Mouse (Mus musculus) MEL (cell line): ENCODE data around the gene Apela. TPM values are rescaled to one million over a fixed set of nuclear protein-coding genes. Genes with fewer than 3 reads are reported as not detected.

Source experiments
- DNase-seq: peaks from one replicate; pipeline ENCODE4 v3.0.0; 2011; ENCODE audit warnings: low read depth, low spot score
- H3K27ac ChIP-seq: 2 replicates; pipeline ENCODE4 v1.5.1; 2012; ENCODE audit warnings: low read depth, mild to moderate bottlenecking, control low read depth, low read length, moderate library complexity; ENCODE audit not compliant: control insufficient read depth
- H3K27me3 ChIP-seq, 2 experiments: fragments of 150-350 bp in 1 of 2; sonication (generic) in 1 of 2; 2 replicates each; pipeline ENCODE4 v1.6.1; 2012; ENCODE audit warnings: low read length in 2 of 2, mild to moderate bottlenecking in 2 of 2, improper control_type of control experiment in 1 of 2, moderate library complexity in 1 of 2; ENCODE audit not compliant: insufficient read depth in 2 of 2, control insufficient read depth in 1 of 2
- H3K36me3 ChIP-seq, 2 experiments: 2 replicates each; pipeline ENCODE4 v1.6.1; 2012 to 2014; ENCODE audit warnings: low read length in 2 of 2, improper control_type of control experiment in 1 of 2, inconsistent platforms in 1 of 2, mild to moderate bottlenecking in 1 of 2; ENCODE audit not compliant: insufficient read depth in 2 of 2, control insufficient read depth in 1 of 2
- H3K4me1 ChIP-seq, 2 experiments: fragments of 150-350 bp in 1 of 2; sonication (generic) in 1 of 2; 2 replicates each; pipeline ENCODE4 v1.6.1; 2012; ENCODE audit warnings: low read length in 2 of 2, improper control_type of control experiment in 1 of 2, mild to moderate bottlenecking in 1 of 2; ENCODE audit not compliant: insufficient read depth in 2 of 2, control insufficient read depth in 1 of 2
- H3K4me3 ChIP-seq, 2 experiments: fragments of 150-350 bp in 1 of 2; sonication (generic) in 1 of 2; 2 replicates each; pipeline ENCODE4 v1.5.1; 2012; ENCODE audit warnings: low read depth in 2 of 2, low read length in 2 of 2, mild to moderate bottlenecking in 2 of 2, moderate library complexity in 2 of 2, control low read depth in 1 of 2, improper control_type of control experiment in 1 of 2; ENCODE audit not compliant: control insufficient read depth in 1 of 2, insufficient read depth in 1 of 2
- H3K79me2 ChIP-seq: 2 replicates; pipeline ENCODE4 v1.6.1; 2012; ENCODE audit warnings: mild to moderate bottlenecking, low read length, moderate library complexity; ENCODE audit not compliant: control insufficient read depth, poor library complexity, insufficient read depth
- H3K9ac ChIP-seq: 2 replicates; pipeline ENCODE4 v1.6.1; 2012; ENCODE audit warnings: low read depth, mild to moderate bottlenecking, control low read depth, low read length, moderate library complexity; ENCODE audit not compliant: control insufficient read depth, poor library complexity, severe bottlenecking
- H3K9me3 ChIP-seq: fragments of 150-350 bp; sonication (generic); replicated peaks from 2 replicates; pipeline ENCODE4 v1.6.1; 2012; ENCODE audit warnings: mild to moderate bottlenecking, low read length, improper control_type of control experiment, moderate library complexity; ENCODE audit not compliant: insufficient read depth
- BHLHE40 ChIP-seq: IDR thresholded peaks from 2 replicates; pipeline ENCODE4 v1.6.1; 2012; ENCODE audit warnings: low read depth, mild to moderate bottlenecking, inconsistent platforms, low read length, improper control_type of control experiment, borderline replicate concordance
- CTCF ChIP-seq, 3 experiments: IDR thresholded peaks in 2 of 3; conservative IDR thresholded peaks in 1 of 3; 2 replicates each; pipeline ENCODE4 v1.5.1; 2011 to 2012; ENCODE audit warnings: low read length in 3 of 3, low read depth in 2 of 3, mild to moderate bottlenecking in 2 of 3, improper control_type of control experiment in 1 of 3, inconsistent platforms in 1 of 3, mixed read lengths in 1 of 3, moderate library complexity in 1 of 3; ENCODE audit not compliant: control insufficient read depth in 1 of 3, insufficient read depth in 1 of 3, poor library complexity in 1 of 3, severe bottlenecking in 1 of 3
- E2F4 ChIP-seq: IDR thresholded peaks from 2 replicates; pipeline ENCODE4 v1.6.1; 2011; ENCODE audit warnings: low read depth, low read length, improper control_type of control experiment, borderline replicate concordance
- HCFC1 ChIP-seq: IDR thresholded peaks from 2 replicates; pipeline ENCODE4 v1.6.1; 2012; ENCODE audit warnings: low read depth, mild to moderate bottlenecking, inconsistent platforms, low read length, improper control_type of control experiment, moderate library complexity
- KAT2A ChIP-seq: conservative IDR thresholded peaks from 2 replicates; pipeline ENCODE4 v1.6.1; 2012; ENCODE audit warnings: low read depth, low read length, improper control_type of control experiment, inconsistent platforms
- MAFK ChIP-seq: IDR thresholded peaks from 2 replicates; pipeline ENCODE4 v1.6.1; 2011; ENCODE audit warnings: low read depth, mild to moderate bottlenecking, low read length, improper control_type of control experiment, borderline replicate concordance
- MAZ ChIP-seq: IDR thresholded peaks from 2 replicates; pipeline ENCODE4 v1.6.1; 2012; ENCODE audit warnings: low read depth, mild to moderate bottlenecking, inconsistent platforms, low read length, improper control_type of control experiment
- MEF2A ChIP-seq: IDR thresholded peaks from 2 replicates; pipeline ENCODE4 v1.6.1; 2014; ENCODE audit warnings: low read depth, mild to moderate bottlenecking, inconsistent platforms, low read length, improper control_type of control experiment; ENCODE audit not compliant: poor library complexity, insufficient replicate concordance, severe bottlenecking; ENCODE audit errors: extremely low read depth
- MYB ChIP-seq: IDR thresholded peaks from 2 replicates; pipeline ENCODE4 v1.6.1; 2011; ENCODE audit warnings: mild to moderate bottlenecking, low read depth, low read length, improper control_type of control experiment
- MYC ChIP-seq: IDR thresholded peaks from 2 replicates; pipeline ENCODE4 v1.6.1; 2011; ENCODE audit warnings: low read depth, mild to moderate bottlenecking, low read length, improper control_type of control experiment, moderate library complexity
- NELFE ChIP-seq: IDR thresholded peaks from 2 replicates; pipeline ENCODE4 v1.6.1; 2011; ENCODE audit warnings: low read depth, low read length, improper control_type of control experiment
- POLR2A ChIP-seq, 2 experiments: IDR thresholded peaks; 2 replicates each; pipeline ENCODE4 v1.6.1; 2011 to 2012; ENCODE audit warnings: low read length in 2 of 2, mild to moderate bottlenecking in 2 of 2, control low read depth in 1 of 2, improper control_type of control experiment in 1 of 2, low read depth in 1 of 2, moderate library complexity in 1 of 2; ENCODE audit not compliant: control insufficient read depth in 1 of 2, insufficient read depth in 1 of 2, poor library complexity in 1 of 2
- POLR2AphosphoS5 ChIP-seq: IDR thresholded peaks from 2 replicates; pipeline ENCODE4 v1.6.1; 2012; ENCODE audit warnings: low read depth, borderline replicate concordance, mild to moderate bottlenecking, inconsistent platforms, low read length, moderate library complexity, mixed read lengths
- RCOR1 ChIP-seq: IDR thresholded peaks from 2 replicates; pipeline ENCODE4 v1.6.1; 2012; ENCODE audit warnings: low read depth, mild to moderate bottlenecking, inconsistent platforms, low read length, improper control_type of control experiment
- SMC3 ChIP-seq: IDR thresholded peaks from 2 replicates; pipeline ENCODE4 v1.6.1; 2011; ENCODE audit warnings: low read depth, low read length, improper control_type of control experiment
- TAL1 ChIP-seq: IDR thresholded peaks from 2 replicates; pipeline ENCODE4 v1.6.1; 2012; ENCODE audit warnings: mild to moderate bottlenecking, inconsistent platforms, low read length, moderate library complexity, mixed read lengths
- TBP ChIP-seq: IDR thresholded peaks from 2 replicates; pipeline ENCODE4 v1.8.0; 2011; ENCODE audit warnings: low read depth, low read length, improper control_type of control experiment
- TCF12 ChIP-seq: IDR thresholded peaks from 2 replicates; pipeline ENCODE4 v1.6.1; 2014; ENCODE audit warnings: low read depth, mild to moderate bottlenecking, inconsistent platforms, low read length, improper control_type of control experiment, moderate library complexity
- USF1 ChIP-seq: IDR thresholded peaks from 2 replicates; pipeline ENCODE4 v1.6.1; 2014; ENCODE audit warnings: low read depth, mild to moderate bottlenecking, inconsistent platforms, low read length, improper control_type of control experiment, moderate library complexity
- USF2 ChIP-seq, 2 experiments: IDR thresholded peaks; 2 replicates each; pipeline ENCODE4 v1.6.1; 2011 to 2012; ENCODE audit warnings: improper control_type of control experiment in 2 of 2, low read length in 2 of 2, borderline replicate concordance in 1 of 2, inconsistent platforms in 1 of 2, low read depth in 1 of 2, mild to moderate bottlenecking in 1 of 2; ENCODE audit not compliant: insufficient read depth in 1 of 2
- ZC3H11A ChIP-seq: IDR thresholded peaks from 2 replicates; pipeline ENCODE4 v1.6.1; 2012; ENCODE audit warnings: low read depth, mild to moderate bottlenecking, inconsistent platforms, low read length, improper control_type of control experiment
- polyA plus RNA-seq, 2 experiments: library from polyadenylated mRNA; stranded (reverse) in 1 of 2; unstranded in 1 of 2; fragments of >175 nt in 1 of 2; fragments of >200 nt in 1 of 2; gene quantifications; 2 replicates each; pipeline versions ENCODE4 v1.2.1 to v1.2.4; 2012; ENCODE audit warnings: low replicate concordance in 2 of 2, low read depth in 1 of 2; ENCODE audit not compliant: insufficient read length in 2 of 2, insufficient read depth in 1 of 2, missing spikeins in 1 of 2
- total RNA-seq: library from RNA; depleted of rRNA; stranded (reverse); fragments of 300-350 nt; gene quantifications from 2 replicates; pipeline ENCODE4 v1.2.3, GENCODE M21; 2012

Apela gene
- total and polyA plus RNA-seq, 3 experiments, result not detected

- no peak overlapping the region for H3K9ac ChIP-seq
- no peaks in the 10 kb centered on the region for H3K9me3 ChIP-seq
- H3K4me1 ChIP-seq, result no peaks in the 10 kb centered on the region
- no peak overlapping the region for H3K27ac ChIP-seq
- H3K79me2 ChIP-seq, result no peaks in the 10 kb centered on the region
- no peaks in the 10 kb centered on the region for H3K27me3 ChIP-seq
- H3K4me3 ChIP-seq, result no peak overlapping the region
- H3K36me3 ChIP-seq, result no peaks in the 10 kb centered on the region
- TF ChIP-seq POLR2AphosphoS5 (no peak), TCF12 (no peak)
- no peak for DNase-seq
Measured at GRCm38 (mm10) chr8:65056722-65057121, 19.6 kb upstream of the Apela start.

GRCm38 (mm10) chr8:65053968-65054367 lies 16.8 kb upstream of the Apela start:
- Histone ChIP-seq H3K4me1 (no peaks in the 10 kb centered on the region), H3K36me3 (no peaks in the 10 kb centered on the region), H3K79me2 (no peaks in the 10 kb centered on the region), H3K27me3 (no peaks in the 10 kb centered on the region), H3K9ac (no peak overlapping the region), H3K27ac (no peak overlapping the region), H3K9me3 (no peaks in the 10 kb centered on the region), H3K4me3 (no peak overlapping the region)
- TF ChIP-seq USF1, result no peak
- no peak for TF ChIP-seq ZC3H11A
- TF ChIP-seq CTCF (IDR thresholded peaks at IDR 0.05 in 2 of 3, conservative IDR thresholded peaks at IDR 0.05 in 1 of 3; ENCODE audit: control insufficient read depth in 1 of 3, insufficient read depth in 1 of 3, low read depth in 2 of 3, low read length in 3 of 3, poor library complexity in 1 of 3, severe bottlenecking in 1 of 3), result no peak
- TF ChIP-seq BHLHE40, result no peak
- no peak for TF ChIP-seq SMC3
- no peak for TF ChIP-seq NELFE
- no peak for TF ChIP-seq HCFC1
- TF ChIP-seq MAZ, result no peak
- TF ChIP-seq TAL1, result no peak
- TF ChIP-seq TCF12, result no peak
- TF ChIP-seq RCOR1, result no peak
- no peak for TF ChIP-seq MEF2A
- no peak for TF ChIP-seq KAT2A
- TF ChIP-seq TBP, result no peak
- no peak for TF ChIP-seq MYC
- TF ChIP-seq MYB, result no peak
- TF ChIP-seq POLR2A (IDR thresholded peaks at IDR 0.05; ENCODE audit: control insufficient read depth in 1 of 2, insufficient read depth in 1 of 2, low read depth in 1 of 2, low read length in 2 of 2, poor library complexity in 1 of 2), result no peak
- TF ChIP-seq USF2 (IDR thresholded peaks at IDR 0.05; ENCODE audit: borderline replicate concordance in 1 of 2, insufficient read depth in 1 of 2, low read depth in 1 of 2, low read length in 2 of 2), result no peak
- TF ChIP-seq MAFK, result no peak
- no peak for TF ChIP-seq E2F4
- DNase-seq, result no peak
